Mouse (Mus musculus) adrenal gland, adult (tissue): ENCODE measurements at regions not wholly inside any gene's neighbourhood (a gene's known extent, or its start where the extent isn't known, plus 50 kb on each side); places are given as distances from the start of the nearest gene placed in this dataset.

Experiments used
- DNase-seq, 2 experiments: peaks; one replicate each; pipeline ENCODE4 v3.0.0; 2022 to 2023; ENCODE audit warnings: low spot score in 1 of 2; ENCODE audit not compliant: inconsistent age in 2 of 2

DNA sequence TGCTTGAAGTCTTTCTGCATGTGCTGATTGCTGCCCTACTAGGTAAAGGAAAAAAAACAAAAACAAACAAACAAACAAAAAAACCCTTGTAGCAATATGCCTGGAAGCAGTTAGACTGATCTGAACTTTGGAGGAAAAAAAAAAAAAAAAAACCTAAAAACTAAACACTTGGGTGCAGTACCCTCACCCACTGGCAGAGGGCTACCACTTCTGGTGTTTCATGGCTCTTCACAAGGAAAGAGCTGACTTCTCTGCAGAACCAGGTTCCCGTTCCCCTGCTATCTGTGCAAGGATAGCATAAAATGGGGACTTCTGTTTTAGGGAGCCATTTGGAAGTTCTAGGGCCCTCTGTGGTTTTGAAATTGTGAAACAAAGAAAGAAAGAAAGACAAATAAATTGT, 52.2 kb upstream of the Otud4 start:
- DNase-seq = peak; percentile 16 to 72

DNA sequence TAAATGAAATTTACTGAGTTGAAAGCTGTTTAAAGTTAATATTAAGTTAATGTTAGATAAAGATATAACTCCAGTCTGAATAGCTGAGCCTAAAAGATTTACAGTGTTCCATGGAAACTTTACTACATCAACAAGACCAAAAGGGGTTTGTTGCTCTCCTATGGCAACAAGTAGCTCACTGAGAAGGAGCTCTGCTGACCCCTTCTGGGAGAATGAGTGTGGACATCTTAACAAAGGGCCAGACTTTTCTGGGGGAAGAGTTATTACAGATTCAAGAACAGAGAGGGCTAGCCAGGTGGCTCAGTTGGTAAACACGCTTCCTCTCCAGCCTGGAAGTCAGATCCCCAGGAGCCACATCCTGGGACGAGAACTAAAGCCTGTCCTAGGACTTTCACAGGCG, 54.5 kb upstream of the Otud4 start:
- DNase-seq = peak; percentile 56 to 82

DNA sequence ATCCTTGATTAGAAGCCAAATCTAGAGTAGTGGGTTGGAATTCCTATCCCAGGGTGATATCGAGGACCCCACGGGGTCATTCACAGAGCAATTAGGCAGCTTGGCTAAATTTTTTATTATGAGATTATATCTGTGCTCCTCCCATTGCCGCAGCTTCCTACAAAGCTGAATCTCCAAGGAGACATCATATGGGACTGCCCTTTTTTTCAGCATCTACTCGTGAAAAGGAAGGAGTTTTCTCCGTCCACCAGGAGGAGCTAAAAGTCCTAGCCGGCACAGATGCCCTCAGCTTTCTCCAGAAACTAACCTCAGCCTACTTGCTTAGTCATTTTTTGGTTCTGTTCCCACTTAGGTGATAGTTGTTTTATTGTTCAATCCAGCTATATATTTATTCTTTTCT, 56.1 kb upstream of the Otud4 start:
- DNase-seq = peak; percentile 44 to 76

DNA sequence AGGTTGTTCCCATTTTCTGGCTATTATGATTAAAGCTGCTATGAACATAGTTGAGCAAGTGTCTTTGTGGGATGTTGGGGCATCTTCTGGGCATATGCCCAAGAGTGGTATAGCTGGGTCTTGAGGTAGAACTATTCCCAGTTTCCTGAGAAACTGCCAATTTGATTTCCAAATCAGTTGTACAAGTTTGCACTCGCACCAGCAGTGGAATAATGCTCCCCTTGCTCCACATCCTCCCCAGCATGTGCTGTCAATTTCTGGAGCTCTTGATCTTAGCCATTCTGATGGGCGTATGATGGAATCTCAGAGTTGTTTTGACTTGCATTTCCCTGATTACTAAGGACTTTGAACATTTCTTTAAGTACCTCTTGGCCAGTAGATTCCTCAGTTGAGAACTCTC, 57.2 kb upstream of the Otud4 start:
- DNase-seq = no peak

DNA sequence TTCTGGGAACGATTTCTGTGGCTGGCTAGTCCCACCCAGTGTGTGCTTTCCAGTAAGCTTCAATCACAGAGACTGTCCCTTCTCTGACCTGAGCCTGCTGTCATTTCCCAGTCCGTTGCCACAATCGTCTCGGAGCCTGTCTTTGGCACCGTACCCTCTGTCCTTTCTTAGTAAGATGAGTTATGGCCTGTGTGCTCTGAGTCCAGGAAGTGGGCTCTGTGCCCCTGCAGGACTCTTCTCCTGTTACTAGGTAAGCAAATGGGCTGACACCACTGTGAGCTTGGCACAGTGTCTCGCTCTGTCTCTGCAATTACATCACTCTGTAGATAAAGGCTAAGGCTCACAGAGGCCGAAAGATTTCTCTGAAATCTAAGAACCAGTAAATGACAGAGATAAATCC, 63.3 kb upstream of the Otud4 start:
- DNase-seq = peak; percentile 72

DNA sequence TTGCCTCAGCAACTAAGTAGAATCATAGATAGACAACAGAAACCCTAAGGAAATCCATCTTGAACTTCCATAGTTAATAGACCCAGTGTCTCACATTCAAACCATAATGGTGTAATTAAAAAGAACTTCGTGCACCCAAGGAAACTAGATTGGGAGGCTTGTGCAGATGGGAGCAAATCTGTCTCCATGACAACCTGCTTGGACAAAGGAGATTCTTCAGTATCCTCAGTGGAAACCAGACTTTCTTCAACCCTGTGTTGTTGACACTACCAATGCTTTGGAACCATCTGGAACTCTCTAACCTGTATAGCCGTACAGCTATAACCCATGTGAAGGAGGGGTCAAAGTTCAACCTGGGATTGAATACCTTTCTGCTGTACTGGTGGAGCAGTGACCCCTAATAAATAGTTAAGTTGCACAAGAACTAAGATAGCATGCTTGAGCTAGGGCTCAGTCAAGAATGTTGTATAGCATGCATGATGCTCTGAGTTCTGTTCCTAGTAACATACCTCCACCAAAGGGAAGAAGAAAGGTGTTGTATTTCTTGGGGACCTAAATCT, 64.2 kb upstream of the Otud4 start:
- DNase-seq = no peak

DNA sequence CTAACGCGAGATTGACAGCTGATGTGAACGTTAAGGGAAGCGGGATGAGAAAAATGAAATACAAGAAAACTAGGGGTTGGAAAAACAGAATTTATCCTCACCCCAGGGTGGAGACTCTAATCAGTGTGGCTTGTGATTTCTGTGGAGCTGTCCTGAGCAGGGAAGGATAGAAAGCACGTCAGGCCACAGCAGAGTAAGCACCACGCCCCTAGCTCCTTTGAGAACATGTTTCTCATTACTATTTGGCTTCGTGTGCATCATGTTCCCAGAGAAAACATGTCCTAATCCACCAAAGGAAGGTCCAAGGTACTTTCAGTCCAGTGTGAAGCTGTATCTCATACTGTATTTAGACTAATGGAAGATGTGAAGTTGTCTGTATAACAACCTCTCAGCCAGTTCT, 65.9 kb upstream of the Otud4 start:
- DNase-seq = no peak

DNA sequence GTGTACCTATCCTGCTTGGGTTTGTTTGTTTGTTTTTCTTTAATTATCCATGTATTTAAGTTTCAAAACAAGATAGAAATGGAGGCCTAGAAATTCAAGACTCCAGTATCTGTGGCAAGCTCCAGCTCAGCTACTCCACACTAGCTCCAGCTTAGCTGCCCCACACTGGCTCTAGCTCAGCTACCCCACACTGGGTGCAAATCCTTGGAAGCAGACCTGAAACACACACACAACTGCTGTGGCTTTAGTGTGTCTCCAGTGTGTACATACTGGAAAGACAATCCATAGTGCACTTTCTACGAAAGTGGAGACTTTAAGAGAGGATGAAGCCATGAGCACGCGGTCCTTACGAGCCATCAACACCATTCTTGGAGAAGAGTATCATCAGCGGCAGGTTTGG, 66.9 kb upstream of the Otud4 start:
- no peak for DNase-seq

DNA sequence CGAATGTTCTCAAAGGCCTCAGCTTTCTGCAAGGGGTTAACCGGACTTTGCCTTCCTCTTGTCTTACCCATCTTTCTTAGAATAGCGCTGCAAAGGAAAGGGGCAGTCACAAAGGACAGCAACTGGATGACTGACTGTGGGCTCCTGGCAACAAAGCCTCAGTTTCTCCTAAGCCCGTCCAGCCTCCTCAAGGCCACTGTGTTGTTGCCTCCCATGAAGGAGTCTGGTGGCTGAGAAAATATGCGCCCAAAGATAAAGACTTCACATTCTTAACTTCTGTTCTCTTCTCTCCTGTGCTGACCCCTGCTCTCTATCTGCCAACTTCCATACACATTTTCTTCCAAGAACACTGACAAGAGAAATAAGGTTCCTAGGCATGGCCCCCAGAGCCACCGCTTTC, 76.3 kb upstream of the Otud4 start:
- no peak for DNase-seq

DNA sequence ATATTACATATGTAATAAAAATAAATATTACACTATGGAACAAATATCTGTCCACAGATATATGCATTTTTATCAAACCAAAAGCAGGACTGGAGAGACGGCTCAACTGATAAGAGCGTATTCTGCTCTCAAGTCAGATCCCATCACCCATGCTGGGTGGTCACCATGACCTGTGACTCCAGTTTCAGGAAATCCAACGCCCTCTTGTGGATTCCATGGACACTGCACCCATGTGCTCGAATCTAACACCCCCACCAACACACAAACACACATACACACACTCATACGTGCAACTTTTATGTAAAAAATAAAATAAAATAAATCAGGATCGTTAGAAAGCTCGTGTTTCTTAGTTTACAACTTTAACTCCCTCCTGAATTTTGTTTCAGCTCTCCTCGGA, 76.7 kb upstream of the Otud4 start:
- no peak for DNase-seq

DNA sequence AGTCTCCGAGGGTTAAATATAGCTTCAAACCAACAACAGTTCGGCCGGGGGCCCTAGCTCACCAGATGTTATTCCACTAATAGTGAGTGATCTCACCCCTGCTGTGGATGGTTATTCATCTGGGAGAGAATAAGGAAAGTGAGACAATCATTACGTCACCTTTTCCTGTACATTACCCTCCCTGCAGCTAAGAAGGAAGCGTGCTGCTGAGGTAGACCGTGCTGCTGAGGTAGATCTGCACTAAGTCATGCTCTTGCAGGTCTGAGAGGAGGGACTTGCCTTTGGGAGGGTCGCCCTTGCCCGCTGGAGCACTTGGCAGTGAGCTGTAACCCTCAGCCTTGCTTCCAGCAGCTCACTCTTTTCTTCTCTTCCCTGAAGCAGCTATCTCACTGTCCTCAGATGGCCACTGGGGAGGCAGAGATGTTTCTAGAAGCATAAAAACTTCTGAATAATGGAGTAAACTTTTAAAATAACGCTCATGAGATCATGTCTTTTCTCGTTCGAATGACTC, 77.3 kb upstream of the Otud4 start:
- peak in 1 of 2 experiments; percentile 38 for DNase-seq

DNA sequence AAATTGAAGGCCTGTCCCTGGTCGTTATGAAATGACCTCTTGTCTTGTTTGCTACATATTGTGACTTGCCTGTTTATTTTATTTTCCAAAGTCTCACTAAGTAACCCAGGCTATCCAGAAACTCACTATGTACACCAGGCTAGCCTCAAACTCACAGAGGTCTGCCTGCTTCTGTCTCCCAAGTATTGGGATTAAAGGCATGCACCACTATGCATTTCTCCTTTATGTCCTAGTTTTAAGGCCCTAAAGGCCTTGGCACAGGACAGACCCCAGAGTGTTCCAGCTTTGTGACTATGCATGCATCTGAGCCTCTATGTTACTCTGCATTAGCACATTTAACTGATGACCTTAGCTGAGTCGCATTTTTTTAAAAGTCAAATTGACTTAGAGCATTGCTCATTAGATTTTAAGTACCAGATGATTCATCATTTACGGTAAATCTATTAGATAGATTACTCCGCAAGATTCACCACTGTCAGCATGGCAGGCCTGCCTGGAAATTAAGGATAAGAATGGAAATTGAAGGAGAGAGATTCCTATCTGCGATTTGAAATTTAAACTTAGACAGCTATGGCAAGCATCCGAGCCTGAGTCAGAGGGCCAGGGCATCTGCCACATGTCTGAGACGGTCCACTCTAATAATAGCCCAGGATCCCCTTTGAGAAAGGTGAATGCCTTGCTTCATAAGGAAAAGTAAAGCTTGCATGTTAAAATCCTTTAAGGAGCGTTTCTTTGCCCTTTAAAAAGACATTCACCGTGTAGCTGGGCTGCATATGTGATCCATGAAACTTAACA, 78.0 kb upstream of the Otud4 start:
- DNase-seq = peak in 1 of 2 experiments; percentile 37

DNA sequence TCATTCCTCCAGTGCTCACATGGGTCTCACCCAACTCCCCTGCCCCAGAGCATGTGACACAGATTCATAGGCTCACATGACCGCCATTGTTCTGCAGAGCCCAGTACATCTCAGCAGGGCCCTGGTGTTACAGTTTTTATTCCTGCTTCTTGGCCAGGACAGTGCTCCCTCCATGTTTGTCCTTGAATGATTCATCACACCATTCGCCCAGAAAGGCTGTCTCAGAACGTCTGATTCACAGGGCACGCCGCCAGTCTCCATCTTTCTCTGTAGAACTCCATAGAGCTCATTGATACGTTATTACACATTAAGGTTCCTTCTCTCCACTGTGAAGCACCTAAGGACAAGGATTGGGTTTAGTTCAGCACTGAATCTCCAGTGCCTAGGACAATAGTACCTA, 79.9 kb upstream of the Otud4 start:
- peak; percentile 89 to 94 for DNase-seq

DNA sequence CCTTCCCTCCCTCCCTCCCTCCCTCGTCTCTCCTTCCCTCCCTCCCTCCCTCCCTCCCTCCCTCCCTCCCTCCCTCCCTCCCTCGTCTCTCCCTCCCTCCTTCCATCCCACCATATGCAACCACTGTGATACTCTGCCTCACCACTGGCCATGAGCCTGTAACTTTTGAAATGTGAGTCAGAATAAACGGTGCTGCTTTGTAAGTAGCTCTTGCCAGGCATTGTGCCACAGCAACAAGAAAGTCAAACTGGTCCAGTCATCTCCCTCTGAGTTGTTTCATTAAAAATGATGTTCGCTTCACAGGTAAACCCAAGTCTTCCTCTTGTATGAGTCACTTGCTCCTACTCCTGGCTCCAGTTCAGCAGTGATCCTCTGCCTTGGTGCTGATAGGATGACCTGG, 85.1 kb upstream of the Otud4 start:
- peak in 1 of 2 experiments; percentile 37 for DNase-seq

DNA sequence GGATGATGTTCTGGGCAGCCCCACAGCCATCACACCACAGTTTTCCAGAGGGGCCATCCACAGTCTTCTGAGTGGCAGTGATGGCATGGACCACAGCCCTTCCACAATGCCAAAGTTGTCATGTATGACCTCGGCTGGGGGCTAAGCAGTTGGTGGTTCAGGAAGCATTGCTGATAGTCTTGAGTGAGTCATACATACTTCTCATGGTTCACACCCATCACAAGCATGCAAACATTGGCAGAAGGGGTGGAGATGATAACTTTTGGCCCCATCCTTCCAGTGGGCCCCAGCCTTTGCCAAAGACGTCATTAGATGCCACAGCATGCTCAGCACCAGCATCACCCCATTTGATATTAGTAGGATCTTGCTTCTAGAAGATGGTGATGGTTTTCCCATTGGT, 89.3 kb upstream of the Otud4 start:
- DNase-seq = no peak

DNA sequence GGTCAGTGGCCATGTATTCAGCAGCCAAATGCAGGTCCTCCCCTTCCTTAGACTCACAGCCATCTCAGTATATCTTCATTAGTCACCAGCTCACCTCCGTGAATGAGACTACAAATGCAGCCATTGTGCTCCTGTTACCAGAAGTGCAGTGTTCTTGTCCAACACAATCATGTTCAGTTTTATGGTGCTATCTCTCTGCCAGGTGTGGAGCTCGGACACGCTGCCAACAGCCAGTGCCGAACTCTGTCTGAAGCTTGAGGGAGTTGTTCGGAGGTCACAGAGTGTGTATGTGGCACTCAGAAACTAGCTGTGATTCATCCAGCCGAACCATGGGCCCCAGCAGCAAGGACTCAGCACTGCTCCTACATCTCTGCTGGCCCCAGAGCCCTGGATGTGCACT, 91.3 kb upstream of the Otud4 start:
- peak; percentile 49 to 81 for DNase-seq

DNA sequence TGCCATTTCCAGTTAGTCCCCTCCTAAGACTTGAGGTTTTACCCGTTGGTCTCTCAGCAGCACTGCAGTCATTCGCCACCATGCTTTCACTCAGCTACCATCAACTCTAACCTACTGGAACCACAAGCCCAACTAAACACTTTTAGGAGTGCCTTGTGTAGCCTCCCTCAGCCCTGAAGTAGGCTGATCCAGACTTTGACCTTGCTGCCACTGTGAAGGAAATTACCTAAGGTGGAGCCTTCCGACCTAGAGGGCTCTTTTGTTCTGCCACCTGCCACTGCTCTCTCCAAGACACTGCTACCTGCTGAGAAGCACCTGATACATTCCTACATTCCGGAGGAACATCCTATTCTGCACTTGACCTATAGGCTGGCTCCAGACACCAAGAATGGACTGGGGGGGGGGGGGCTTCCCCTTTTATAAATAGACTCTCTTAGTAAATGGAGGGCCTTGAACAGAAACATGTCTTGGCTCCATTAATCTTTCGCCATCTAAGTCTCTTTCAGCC, 93.5 kb upstream of the Otud4 start:
- DNase-seq = no peak

DNA sequence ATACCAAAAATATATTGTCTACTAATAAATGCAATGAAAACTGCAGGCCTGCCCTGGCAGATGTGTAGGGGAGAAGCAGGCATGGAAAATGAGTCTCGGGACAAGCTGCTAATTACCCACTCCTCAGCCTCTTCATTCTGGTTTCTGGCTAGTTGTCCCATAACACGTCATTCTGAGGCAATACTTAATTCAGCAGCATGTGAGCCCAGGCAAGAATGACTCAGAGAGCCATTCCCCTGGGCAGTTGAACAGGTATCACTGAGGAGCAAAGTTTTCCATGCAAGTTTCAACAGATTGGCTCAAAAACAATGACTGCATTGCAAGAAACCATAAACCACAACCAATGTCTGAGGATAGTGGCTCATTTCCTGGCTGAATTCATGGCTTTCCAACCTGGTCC, 97.0 kb upstream of the Otud4 start:
- DNase-seq = no peak

DNA sequence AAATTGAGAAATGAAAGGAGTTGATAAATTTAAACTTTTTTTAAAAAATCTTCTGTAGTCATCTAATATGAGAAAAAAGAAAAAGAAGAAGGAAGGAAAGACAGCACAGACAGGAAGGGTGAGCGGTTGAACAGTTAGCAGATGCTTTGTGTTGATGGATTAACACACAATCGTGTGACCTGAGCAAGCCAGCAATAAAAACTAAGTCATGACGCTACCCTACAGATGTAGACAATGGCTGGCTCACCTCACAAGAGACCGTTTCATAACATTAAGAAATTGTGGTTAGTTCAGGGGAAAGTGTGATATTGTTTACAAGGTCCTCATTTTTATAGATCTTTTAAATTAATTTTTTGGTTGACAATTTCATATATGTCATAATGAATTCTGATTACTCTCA, 99.4 kb upstream of the Otud4 start:
- DNase-seq = no peak

DNA sequence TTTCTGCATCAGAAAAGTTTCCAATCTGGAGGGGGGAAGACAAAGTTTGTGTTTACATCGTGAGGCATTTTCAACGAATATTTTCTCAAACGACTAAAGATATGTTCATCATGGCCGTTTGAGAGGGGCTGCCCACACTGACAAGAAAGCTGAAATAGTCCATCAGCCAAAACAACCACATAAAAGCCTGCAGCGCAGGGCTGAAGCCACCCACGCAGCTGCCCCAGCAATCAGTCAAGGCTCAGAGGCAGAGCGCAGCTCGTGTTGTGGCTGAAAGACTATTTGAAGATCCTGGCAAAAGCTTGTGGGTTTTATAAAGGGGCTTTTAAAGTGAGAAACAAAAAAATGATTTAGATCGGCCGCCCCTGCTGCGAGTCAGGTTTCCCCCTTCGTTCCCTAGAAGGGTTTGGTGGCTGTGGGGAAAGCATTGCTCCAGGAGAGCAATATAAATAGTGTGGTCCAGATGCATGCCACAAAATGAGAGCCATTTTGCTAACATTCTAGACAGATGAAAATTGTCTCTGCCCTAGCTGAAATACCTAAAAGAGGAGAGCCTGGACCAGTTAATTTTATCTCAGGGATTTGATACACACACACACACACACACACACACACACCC, 105.0 kb upstream of the Otud4 start:
- DNase-seq = no peak

DNA sequence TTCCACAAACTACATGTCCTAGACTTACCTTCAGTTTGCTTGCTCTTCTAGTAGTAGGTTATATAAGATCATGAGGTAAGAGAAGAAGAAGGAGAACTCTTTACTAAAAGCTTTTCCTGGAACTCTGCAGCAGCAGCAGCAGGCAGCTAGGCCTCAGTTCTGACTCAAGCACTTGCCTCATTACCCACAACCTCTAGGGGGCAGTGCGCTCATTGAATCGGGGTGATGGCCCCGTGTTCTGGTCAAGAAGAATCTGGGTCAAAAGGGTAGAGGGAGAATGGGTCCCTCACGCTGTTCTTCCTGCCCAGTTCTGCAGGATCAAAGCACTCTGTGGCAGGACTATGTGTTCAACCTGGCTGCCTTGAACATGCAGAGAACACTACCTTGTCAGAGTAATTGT, 109.9 kb upstream of the Otud4 start:
- peak; percentile 40 to 75 for DNase-seq

DNA sequence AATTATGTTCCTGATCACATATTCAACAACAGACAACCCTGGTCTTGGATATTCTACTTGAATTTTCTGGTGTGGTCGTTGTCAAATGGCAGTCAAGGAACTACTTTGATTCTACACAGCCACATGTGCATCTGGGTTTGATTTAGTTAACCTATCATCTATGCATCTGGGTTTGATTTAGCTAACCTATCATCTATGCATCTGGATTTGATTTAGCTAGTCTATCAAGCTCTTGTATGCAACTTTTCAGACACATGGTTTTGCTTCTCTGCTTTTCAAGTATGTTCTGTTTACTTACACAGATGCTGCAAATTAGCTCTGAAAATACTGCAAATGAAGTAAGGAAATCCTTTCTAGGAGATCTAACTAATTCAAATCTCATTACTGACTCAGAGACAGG, 117.4 kb upstream of the Otud4 start:
- DNase-seq = no peak
